Mouse (Mus musculus): ENCODE results near the gene 4921504E06Rik.

DNA sequence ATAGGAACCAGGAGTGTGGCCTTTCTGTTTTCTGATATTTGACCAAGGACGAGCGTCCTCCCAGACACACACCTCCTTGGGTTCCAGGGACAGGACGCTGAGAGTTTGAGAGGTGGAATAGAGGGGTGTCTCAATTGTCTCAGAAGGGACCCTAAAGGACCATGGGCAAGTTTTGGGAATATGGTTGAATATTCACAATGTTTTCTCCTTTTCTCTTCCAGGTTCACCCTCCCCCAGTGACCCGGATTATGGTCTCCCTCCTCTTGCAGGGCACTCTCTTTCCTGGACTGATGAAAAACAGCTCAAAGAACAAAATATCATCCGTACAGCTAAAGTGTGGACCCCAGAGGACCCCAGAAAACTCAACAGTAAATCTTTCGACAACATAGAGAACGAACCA lies 107.0 kb downstream of the 4921504E06Rik start:
- TF ChIP-seq CTCF (IDR thresholded peaks at IDR 0.05; ENCODE audit: low read depth, low read length) (no peak), POLR2A (IDR thresholded peaks at IDR 0.05; ENCODE audit: extremely low read depth, insufficient read depth, low read length) (no peak)
